Mouse (Mus musculus) ES-Bruce4 (cell line): ENCODE results near the gene Mapk8ip1.

Experiments used
- CTCF ChIP-seq: IDR thresholded peaks from one replicate; pipeline ENCODE4 v1.8.1; 2011; ENCODE audit warnings: low read depth, low read length
- POLR2A ChIP-seq: IDR thresholded peaks from one replicate; pipeline ENCODE4 v1.8.1; 2011; ENCODE audit warnings: low read length; ENCODE audit not compliant: insufficient read depth

DNA sequence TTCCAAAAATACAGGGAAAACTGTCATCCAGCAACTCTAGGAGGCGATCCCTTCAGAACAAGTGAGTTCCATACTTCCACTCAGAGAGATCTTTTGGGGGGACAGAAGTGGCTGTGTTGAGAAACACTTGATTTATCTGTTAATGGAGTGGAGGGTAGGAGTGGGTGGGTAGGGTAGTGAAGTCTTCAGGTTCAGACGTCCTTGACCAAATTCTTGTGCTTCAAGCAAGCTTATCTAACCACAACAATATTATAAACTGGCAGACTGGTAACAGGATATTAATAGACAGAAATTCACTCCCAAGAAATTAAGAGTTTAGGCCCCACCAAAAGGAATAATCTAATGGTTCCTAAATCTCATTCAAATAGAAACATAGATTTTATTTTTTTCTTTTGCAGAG, 29.0 kb upstream of the Mapk8ip1 start:
- TF ChIP-seq POLR2A = no peak
- TF ChIP-seq CTCF = no peak
